ENCODE assay signal across 15 mouse cellular contexts in the genomic region with DNA sequence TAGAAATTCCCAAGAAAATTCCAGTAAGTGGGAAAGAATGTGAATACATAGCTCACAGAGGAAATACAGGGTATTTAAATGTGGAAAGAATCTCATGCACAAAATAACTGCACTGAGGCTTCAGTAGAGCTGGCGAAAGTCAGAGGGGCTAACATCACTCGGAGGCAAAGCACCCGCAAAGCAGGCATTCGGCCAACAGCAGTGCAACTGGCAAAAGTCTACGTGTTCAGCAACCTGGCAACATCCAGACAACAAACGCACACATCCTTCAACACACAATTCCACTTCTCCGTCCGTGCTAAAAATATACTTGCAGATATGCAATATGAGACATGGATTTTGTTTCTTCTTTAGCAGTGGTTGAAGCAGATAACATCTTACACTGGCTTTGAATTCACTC. TPM values are rescaled to one million over a fixed set of nuclear protein-coding genes. Genes with fewer than 3 reads are reported as not detected.
DNase-seq lines count a peak whose midpoint lies in the region; ATAC-seq and TF ChIP-seq lines count a peak whose summit lies in the region.
"Had no signal": no experiment of that assay in that cellular context is flagged by ENCODE, and none has a peak within 500 bp of the region (broad histone marks: within the 10 kb centered on the region; RNA-seq: fewer than 3 reads in every experiment).

No protein-coding gene starts in this region.

- peaks cover 2% of the 10 kb centered on the region; the same call in 1 of the 2 replicates for H3K36me3 ChIP-seq in heart, adult 2 months (ENCODE audit: control insufficient read depth, insufficient read depth, low read length)
- H3K36me3 ChIP-seq in limb, embryonic 14.5 days (ENCODE audit: control insufficient read depth, insufficient read depth, low read length): no peaks in the 10 kb centered on the region
- H3K36me3 ChIP-seq: limb, embryonic 12.5 days; neural tube, embryonic 12.5 days had no signal

- no peak overlapping the region for H3K4me2 ChIP-seq in limb, embryonic 14.5 days (replicated peaks; ENCODE audit: low read depth, low read length, severe bottlenecking)
- H3K4me2 ChIP-seq: hindbrain, embryonic 14.5 days; limb, embryonic 12.5 days; neural tube, embryonic 12.5 days had no signal

- intact Hi-C loops in gastrocnemius, postnatal 14 days (cut with DNase I; ENCODE audit: low total_unique reads): no loop called here
- intact Hi-C loops in heart, adult 2 months (cut with DNase I): no loop called here

- DNase-seq in gastrocnemius, postnatal 14 days: peak; percentile 31
- no peak for DNase-seq in gastrocnemius, adult 8-10 months (ENCODE audit: low spot score in 2 of 2)
- DNase-seq in brain, adult 2 months (ENCODE audit: low read depth, low spot score): peak; percentile 31
- DNase-seq in heart, adult 2 months: peak; percentile 54 to 66
- peak; percentile 50 for DNase-seq in limb, embryonic 14.5 days (ENCODE audit: low spot score)
- DNase-seq in MN1 (ENCODE audit: low spot score): no peak
- DNase-seq in frontal cortex, postnatal 10 days (ENCODE audit: low spot score in 2 of 2): no peak
- DNase-seq: cerebellum, adult 11 months; kidney, postnatal 25 days; right cerebral cortex, adult 18-20 months had no signal

- 10% methylated on average over 8 of the region's 8 CpGs for WGBS in heart, adult 2 months
- 56% methylated on average over 8 of the region's 8 CpGs for WGBS in limb, embryonic 14.5 days

- no peaks in the 10 kb centered on the region for H3K27me3 ChIP-seq in heart, adult 2 months (ENCODE audit: control insufficient read depth, insufficient read depth, low read length)
- no peaks in the 10 kb centered on the region for H3K27me3 ChIP-seq in limb, embryonic 14.5 days (ENCODE audit: control insufficient read depth, insufficient read depth, low read length)
- H3K27me3 ChIP-seq: CH12.LX; limb, embryonic 12.5 days; neural tube, embryonic 12.5 days had no signal

- H3K9ac ChIP-seq in heart, adult 2 months (ENCODE audit: low read depth, low read length): no peak overlapping the region
- H3K9ac ChIP-seq in limb, embryonic 14.5 days (ENCODE audit: low read depth, low read length, severe bottlenecking): no peak overlapping the region
- H3K9ac ChIP-seq: hindbrain, embryonic 14.5 days; limb, embryonic 12.5 days; neural tube, embryonic 12.5 days had no signal

- no peak for TF ChIP-seq CTCF in heart, adult 2 months (IDR thresholded peaks at IDR 0.05)

- TF ChIP-seq EP300 in heart, adult 2 months (IDR thresholded peaks at IDR 0.05; ENCODE audit: insufficient read depth, low read depth, low read length): no peak

- no peak for TF ChIP-seq POLR2A in heart, adult 2 months (IDR thresholded peaks at IDR 0.05; ENCODE audit: insufficient read depth, low read depth, low read length)
- no peak for TF ChIP-seq POLR2A in limb, embryonic 14.5 days (IDR thresholded peaks at IDR 0.05; ENCODE audit: borderline replicate concordance, extremely low read depth, insufficient read depth, insufficient read length)

- H3K27ac ChIP-seq in heart, adult 2 months: peak overlapping the region; percentile 6; the same call in 1 of the 2 replicates
- peak overlapping the region; percentile 43; the same call in 1 of the 2 replicates for H3K27ac ChIP-seq in limb, embryonic 14.5 days (replicated peaks; ENCODE audit: low read depth, low read length)
- H3K27ac ChIP-seq: hindbrain, embryonic 14.5 days; limb, embryonic 12.5 days; neural tube, embryonic 12.5 days had no signal

- H3K4me3 ChIP-seq in heart, adult 2 months: no peak overlapping the region
- H3K4me3 ChIP-seq in limb, embryonic 14.5 days (replicated peaks; ENCODE audit: low read length): no peak overlapping the region
- H3K4me3 ChIP-seq: limb, embryonic 12.5 days; neural tube, embryonic 12.5 days had no signal

- H3K79me2 ChIP-seq in heart, adult 2 months (replicated peaks; ENCODE audit: control insufficient read depth, insufficient read depth, low read length): peaks cover 13% of the 10 kb centered on the region

- H3K4me1 ChIP-seq in heart, adult 2 months (ENCODE audit: control insufficient read depth, insufficient read depth, low read length): peaks cover 26% of the 10 kb centered on the region
- H3K4me1 ChIP-seq in limb, embryonic 14.5 days (ENCODE audit: control insufficient read depth, insufficient read depth, low read length): peaks cover 23% of the 10 kb centered on the region

- ATAC-seq in limb, embryonic 14.5 days (ENCODE audit: low FRiP score, low read depth): no peak

- H3K9me3 ChIP-seq in limb, embryonic 14.5 days (ENCODE audit: control insufficient read depth, low read length): no peaks in the 10 kb centered on the region
- H3K9me3 ChIP-seq: neural tube, embryonic 12.5 days had no signal

RNA-seq across cellular contexts. Expression of a gene that starts 14.9 kb away (rescaled TPM):
- total RNA-seq in gastrocnemius, postnatal 14 days (2021): 10 to 100 TPM; 12.9 to 14.6 TPM
- total RNA-seq in gastrocnemius, adult 8-10 months (2022): 10 to 100 TPM in 3 of 4 experiments, 1 to 10 TPM in 1; 6.0 to 13.1 (median 11.5) TPM
- total RNA-seq in heart, adult 2 months (2021): 10 to 100 TPM; 21.0 to 22.1 TPM
- polyA plus RNA-seq in heart, adult 2 months (2012; rRNA removed): 5.9 and 9.1 TPM in 2 replicates
- 9.1 and 9.8 TPM in 2 replicates for polyA plus RNA-seq in limb, embryonic 14.5 days (2012; rRNA removed)
- polyA plus RNA-seq in limb, embryonic 14.5 days (2014; fragmentation: Nextera tagmentation; extraction: Ambion mirVana): 16.2 and 19.4 TPM in 2 replicates

RNA-seq across cellular contexts. Expression of a gene that starts 56.5 kb away (rescaled TPM):
- 10 to 100 TPM; 19.0 to 37.9 TPM for total RNA-seq in gastrocnemius, postnatal 14 days (2021)
- 10 to 100 TPM; 33.2 to 62.2 (median 41.4) TPM for total RNA-seq in gastrocnemius, adult 8-10 months (2022)
- total RNA-seq in heart, adult 2 months (2021): 100 to 1,000 TPM; 309 to 376 TPM
- 347 and 390 TPM in 2 replicates for polyA plus RNA-seq in heart, adult 2 months (2012; rRNA removed)
- 23.0 and 23.5 TPM in 2 replicates for polyA plus RNA-seq in limb, embryonic 14.5 days (2012; rRNA removed)
- 34.8 and 42.3 TPM in 2 replicates for polyA plus RNA-seq in limb, embryonic 14.5 days (2014; fragmentation: Nextera tagmentation; extraction: Ambion mirVana)
- total RNA-seq: megakaryocyte-erythroid progenitor cell, adult 5-6 weeks had no signal

Comparison
In these comparisons a context has a peak if more than half of its experiments do, and no peak if none do; other contexts are left out.
1. DNase-seq: peak in gastrocnemius, postnatal 14 days (single experiment), brain, adult 2 months (single experiment), heart, adult 2 months (2 of 2) and limb, embryonic 14.5 days (single experiment); none in gastrocnemius, adult 8-10 months (0 of 2), MN1 (single experiment) and frontal cortex, postnatal 10 days (0 of 2).
2. RNA of a gene that starts 56.5 kb away (total RNA-seq): 309 to 376 TPM in heart, adult 2 months; 33.2 to 62.2 TPM in gastrocnemius, adult 8-10 months and 19.0 to 37.9 TPM in gastrocnemius, postnatal 14 days; every median in the first group is over 4 times any median in the second.